ENCODE assay signal across 8 mouse cellular contexts in the genomic region with DNA sequence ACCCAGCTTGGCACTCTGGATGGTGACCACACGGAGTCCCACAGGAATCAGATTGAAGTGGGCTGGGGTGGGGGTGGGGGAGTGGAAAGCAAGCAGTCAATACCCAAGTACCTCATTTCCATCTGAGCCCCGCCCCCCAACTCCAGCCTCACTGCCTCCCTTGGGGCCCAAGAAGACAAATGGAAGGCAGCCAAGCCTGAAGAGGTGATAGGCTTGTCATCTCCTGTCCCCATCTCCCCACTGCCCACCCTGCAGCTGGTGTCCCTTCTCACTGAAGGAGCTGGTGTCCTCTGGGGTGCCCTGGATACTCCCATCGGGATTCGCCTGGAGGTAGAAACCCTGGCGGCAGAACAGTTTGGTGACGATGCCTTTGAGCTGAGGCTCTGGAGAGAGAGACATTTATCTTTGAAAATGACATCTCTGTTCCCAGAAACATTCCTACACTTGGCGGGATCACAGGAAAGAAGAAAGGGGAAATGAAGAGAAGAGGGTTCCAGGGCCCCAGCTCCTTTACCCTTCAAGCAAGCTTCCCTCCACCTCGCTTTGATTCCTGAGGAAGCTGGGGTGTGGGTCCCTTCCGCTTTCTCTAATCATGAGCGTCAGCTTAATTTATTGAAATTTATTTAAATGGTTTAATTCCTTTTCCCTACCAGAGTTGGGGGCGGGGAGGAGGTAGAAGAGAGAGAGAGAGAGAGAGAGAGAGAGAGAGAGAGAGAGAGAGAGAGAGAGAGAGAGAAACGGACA. TPM values are rescaled to one million over a fixed set of nuclear protein-coding genes. Genes with fewer than 3 reads are reported as not detected.
DNase-seq lines count a peak whose midpoint lies in the region; ATAC-seq and TF ChIP-seq lines count a peak whose summit lies in the region.

No protein-coding gene starts in this region.

- H3K27ac ChIP-seq in lung, postnatal 0 days (ENCODE audit: low read length) = no peak overlapping the region
- peak overlapping the region; percentile 83; the same call in 1 of the 2 replicates for H3K27ac ChIP-seq in embryonic facial prominence, embryonic 12.5 days
- H3K27ac ChIP-seq in intestine, postnatal 0 days (ENCODE audit: low read depth, low read length) = no peak overlapping the region

- DNase-seq in lung, postnatal 0 days (ENCODE audit: low spot score) = peak; percentile 22
- no peak for DNase-seq in lung, postnatal 36 days
- peak; percentile 71 for DNase-seq in retina, postnatal 1 day
- no peak for DNase-seq in cerebellum, adult 9-10 months
- DNase-seq in left cerebral cortex, adult 8-10 months (ENCODE audit: low spot score in 2 of 2) = no peak

- no peaks in the 10 kb centered on the region for H3K9me3 ChIP-seq in lung, postnatal 0 days (ENCODE audit: low read length)
- H3K9me3 ChIP-seq in embryonic facial prominence, embryonic 12.5 days = no peaks in the 10 kb centered on the region
- no peaks in the 10 kb centered on the region for H3K9me3 ChIP-seq in intestine, postnatal 0 days (ENCODE audit: control insufficient read depth)

- no peak for TF ChIP-seq CTCF in lung, postnatal 0 days (IDR thresholded peaks at IDR 0.05)
- TF ChIP-seq CTCF in intestine, postnatal 0 days (IDR thresholded peaks at IDR 0.05; ENCODE audit: low read depth) = no peak

- no peak overlapping the region for H3K9ac ChIP-seq in lung, postnatal 0 days (replicated peaks; ENCODE audit: low read depth)
- no peak overlapping the region; the same call in 1 of the 2 replicates for H3K9ac ChIP-seq in embryonic facial prominence, embryonic 12.5 days
- H3K9ac ChIP-seq in intestine, postnatal 0 days (ENCODE audit: low read depth, low read length) = no peak overlapping the region

- 0 out of 2 replicates have a peak, but pooled peaks cover 6% of the 10 kb centered on the region for H3K27me3 ChIP-seq in lung, postnatal 0 days (replicated peaks; ENCODE audit: insufficient read depth, low read length)
- H3K27me3 ChIP-seq in embryonic facial prominence, embryonic 12.5 days = peaks cover 67% of the 10 kb centered on the region
- H3K27me3 ChIP-seq in intestine, postnatal 0 days (replicated peaks; ENCODE audit: control insufficient read depth, insufficient read depth, low read length) = peaks cover 13% of the 10 kb centered on the region; the same call in 1 of the 2 replicates

- 0 out of 2 replicates have a peak overlapping the region, but pooled peaks have one; percentile 86 for H3K4me2 ChIP-seq in lung, postnatal 0 days (replicated peaks; ENCODE audit: low read depth, low read length)
- peak overlapping the region; percentile 90 for H3K4me2 ChIP-seq in embryonic facial prominence, embryonic 12.5 days (replicated peaks)
- H3K4me2 ChIP-seq in intestine, postnatal 0 days (replicated peaks; ENCODE audit: low read depth) = peak overlapping the region; percentile 90; the same call in 1 of the 2 replicates

- no peaks in the 10 kb centered on the region for H3K36me3 ChIP-seq in lung, postnatal 0 days (ENCODE audit: insufficient read depth, low read length)
- no peaks in the 10 kb centered on the region for H3K36me3 ChIP-seq in embryonic facial prominence, embryonic 12.5 days
- no peaks in the 10 kb centered on the region for H3K36me3 ChIP-seq in intestine, postnatal 0 days (ENCODE audit: control insufficient read depth, insufficient read depth)

- WGBS in lung, postnatal 0 days = 25% methylated on average over 11 of the region's 12 CpGs
- 23% methylated on average over 11 of the region's 12 CpGs for WGBS in embryonic facial prominence, embryonic 12.5 days
- 48% methylated on average over 12 of the region's 12 CpGs for WGBS in intestine, postnatal 0 days

- H3K4me1 ChIP-seq in lung, postnatal 0 days (ENCODE audit: insufficient read depth, low read depth, low read length) = peaks cover 41% of the 10 kb centered on the region; the same call in 1 of the 2 replicates
- H3K4me1 ChIP-seq in embryonic facial prominence, embryonic 12.5 days = peaks cover 50% of the 10 kb centered on the region
- H3K4me1 ChIP-seq in intestine, postnatal 0 days (replicated peaks; ENCODE audit: control insufficient read depth, insufficient read depth, low read length) = peaks cover 18% of the 10 kb centered on the region; the same call in 1 of the 2 replicates

- no peak for TF ChIP-seq EP300 in lung, postnatal 0 days (IDR thresholded peaks at IDR 0.05)

- H3K4me3 ChIP-seq in lung, postnatal 0 days (ENCODE audit: low read depth, low read length) = no peak overlapping the region
- peak overlapping the region; percentile 57 for H3K4me3 ChIP-seq in embryonic facial prominence, embryonic 12.5 days
- H3K4me3 ChIP-seq in intestine, postnatal 0 days (ENCODE audit: low read depth, low read length) = no peak overlapping the region

- ATAC-seq in lung, postnatal 0 days = no peak
- no peak for ATAC-seq in embryonic facial prominence, embryonic 12.5 days (ENCODE audit: insufficient number of reproducible peaks, insufficient read depth, low FRiP score, low TSS enrichment)
- no peak for ATAC-seq in intestine, postnatal 0 days
- ATAC-seq in monocyte, adult 5-6 weeks (replicated peaks; ENCODE audit: insufficient number of reproducible peaks, low FRiP score, low TSS enrichment, poor library complexity, severe bottlenecking) = no peak

RNA-seq across cellular contexts. Expression of a gene that starts 2.1 kb away (rescaled TPM):
- 0.57 and 0.95 TPM in 2 replicates for polyA plus RNA-seq in lung, postnatal 0 days (2015; fragmentation: Nextera tagmentation; extraction: Ambion mirVana)
- polyA plus RNA-seq in embryonic facial prominence, embryonic 12.5 days (2016; fragmentation: Nextera tagmentation; extraction: Ambion mirVana) = 1.7 and 2.2 TPM in 2 replicates
- polyA plus RNA-seq in intestine, postnatal 0 days (2015; fragmentation: Nextera tagmentation; extraction: Ambion mirVana) = 0.18 and 0.38 TPM in 2 replicates
- 10 to 100 TPM; 18.8 to 22.3 (median 19.7) TPM for total RNA-seq in left cerebral cortex, adult 8-10 months (2022)
- 0.64 TPM in 1 of 3 replicates, not detected in the others for total RNA-seq in monocyte, adult 5-6 weeks (2017)

RNA-seq across cellular contexts. Expression of a gene that starts 3.8 kb away (rescaled TPM):
- 15.6 and 16.2 TPM in 2 replicates for polyA plus RNA-seq in lung, postnatal 0 days (2015; fragmentation: Nextera tagmentation; extraction: Ambion mirVana)
- 11.1 and 11.9 TPM in 2 replicates for polyA plus RNA-seq in embryonic facial prominence, embryonic 12.5 days (2016; fragmentation: Nextera tagmentation; extraction: Ambion mirVana)
- 2.4 and 2.8 TPM in 2 replicates for polyA plus RNA-seq in intestine, postnatal 0 days (2015; fragmentation: Nextera tagmentation; extraction: Ambion mirVana)
- 1 to 10 TPM in 2 of 4 experiments, under 1 TPM in 2; 0.51 to 1.2 (median 0.92) TPM for total RNA-seq in left cerebral cortex, adult 8-10 months (2022)
- 2.3 to 5.8 TPM (median 2.7 TPM) in 3 replicates for total RNA-seq in monocyte, adult 5-6 weeks (2017)

RNA-seq across cellular contexts. Expression of a gene that starts 5.9 kb away (rescaled TPM):
- 14.3 and 14.9 TPM in 2 replicates for polyA plus RNA-seq in lung, postnatal 0 days (2015; fragmentation: Nextera tagmentation; extraction: Ambion mirVana)
- polyA plus RNA-seq in embryonic facial prominence, embryonic 12.5 days (2016; fragmentation: Nextera tagmentation; extraction: Ambion mirVana) = 2.9 and 3.0 TPM in 2 replicates
- 58.0 and 59.4 TPM in 2 replicates for polyA plus RNA-seq in intestine, postnatal 0 days (2015; fragmentation: Nextera tagmentation; extraction: Ambion mirVana)
- under 1 TPM in 2 of 4 experiments, not detected in 2; 0.16 to 0.20 TPM for total RNA-seq in left cerebral cortex, adult 8-10 months (2022)
- not detected in 3 replicates for total RNA-seq in monocyte, adult 5-6 weeks (2017)

RNA-seq across cellular contexts. Expression of a gene that starts 15.5 kb away (rescaled TPM):
- not detected in 2 replicates for polyA plus RNA-seq in lung, postnatal 0 days (2015; fragmentation: Nextera tagmentation; extraction: Ambion mirVana)
- not detected in 2 replicates for polyA plus RNA-seq in embryonic facial prominence, embryonic 12.5 days (2016; fragmentation: Nextera tagmentation; extraction: Ambion mirVana)
- not detected in 2 replicates for polyA plus RNA-seq in intestine, postnatal 0 days (2015; fragmentation: Nextera tagmentation; extraction: Ambion mirVana)
- total RNA-seq in left cerebral cortex, adult 8-10 months (2022) = not detected
- total RNA-seq in monocyte, adult 5-6 weeks (2017) = not detected in 3 replicates

RNA-seq across cellular contexts. Expression of a gene that starts 18.7 kb away (rescaled TPM):
- not detected in 2 replicates for polyA plus RNA-seq in lung, postnatal 0 days (2015; fragmentation: Nextera tagmentation; extraction: Ambion mirVana)
- not detected in 2 replicates for polyA plus RNA-seq in embryonic facial prominence, embryonic 12.5 days (2016; fragmentation: Nextera tagmentation; extraction: Ambion mirVana)
- polyA plus RNA-seq in intestine, postnatal 0 days (2015; fragmentation: Nextera tagmentation; extraction: Ambion mirVana) = 0.07 TPM in 1 of 2 replicates, not detected in the other
- not detected for total RNA-seq in left cerebral cortex, adult 8-10 months (2022)
- total RNA-seq in monocyte, adult 5-6 weeks (2017) = 0.29 TPM in 1 of 3 replicates, not detected in the others

Comparison
In these comparisons a context has a peak if more than half of its experiments do, and no peak if none do; other contexts are left out.
1. DNase-seq: peak in lung, postnatal 0 days (single experiment) and retina, postnatal 1 day (single experiment); none in lung, postnatal 36 days (single experiment), cerebellum, adult 9-10 months (single experiment) and left cerebral cortex, adult 8-10 months (0 of 2).
2. Peak in every context shown above with its lines, with median percentiles within 50 percentile points of each other: H3K4me2 ChIP-seq.